Mouse (Mus musculus): ENCODE measurements at regions not wholly inside any gene's neighbourhood (a gene's known extent, or its start where the extent isn't known, plus 50 kb on each side); places are given as distances from the start of the nearest gene placed in this dataset.

GRCm38 (mm10) chr16:64068787-64069673 is 205.1 kb upstream of the Epha3 start:
- no peaks in the 10 kb centered on the region for H3K4me1 ChIP-seq (ENCODE audit: control insufficient read depth, insufficient read depth, low read length)
- no peaks in the 10 kb centered on the region for H3K36me3 ChIP-seq (ENCODE audit: control insufficient read depth, insufficient read depth, low read length)
- peak; percentile 78 for ATAC-seq (ENCODE audit: low read depth)
- H3K27ac ChIP-seq (ENCODE audit: low read depth, low read length): no peak overlapping the region
- peak overlapping the region; percentile 3; the same call in 1 of the 2 replicates for H3K4me2 ChIP-seq (ENCODE audit: low read depth, low read length)
- no peaks in the 10 kb centered on the region for H3K9me3 ChIP-seq (ENCODE audit: control insufficient read depth, low read length)
- no peak overlapping the region for H3K4me3 ChIP-seq (ENCODE audit: low read depth, low read length)
- WGBS: 12% methylated on average over 13 of the region's 13 CpGs
- H3K27me3 ChIP-seq (ENCODE audit: control insufficient read depth, insufficient read depth, low read length): no peaks in the 10 kb centered on the region
- no peak overlapping the region for H3K9ac ChIP-seq (replicated peaks; ENCODE audit: low read depth, low read length)

DNA sequence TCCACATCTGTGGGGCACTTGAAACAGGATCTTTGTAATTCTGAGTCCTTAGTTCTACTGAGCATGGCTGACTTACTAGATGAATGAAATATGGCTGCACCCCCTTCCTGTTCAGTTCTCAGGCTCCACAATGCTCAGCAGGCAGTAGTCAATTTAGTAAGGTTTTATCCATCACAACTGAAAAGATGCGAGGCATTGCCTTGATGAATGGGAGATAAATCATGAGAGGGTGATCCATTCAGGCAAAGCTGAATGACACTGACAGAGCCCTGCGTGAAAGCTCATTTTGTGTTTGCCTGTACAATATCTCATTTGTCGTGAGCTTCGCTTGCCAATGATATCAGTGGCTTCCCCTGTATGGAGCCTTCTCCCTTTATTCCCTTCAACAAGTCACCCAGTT is 198.6 kb upstream of the Epha3 start:
- ATAC-seq (ENCODE audit: low read depth): no peak
- Histone ChIP-seq H3K9me3 (ENCODE audit: control insufficient read depth, low read length) (no peaks in the 10 kb centered on the region), H3K36me3 (ENCODE audit: control insufficient read depth, insufficient read depth, low read length) (no peaks in the 10 kb centered on the region), H3K27me3 (ENCODE audit: control insufficient read depth, insufficient read depth, low read length) (no peaks in the 10 kb centered on the region), H3K4me2 (ENCODE audit: low read depth, low read length) (no peak overlapping the region), H3K4me3 (ENCODE audit: low read depth, low read length) (no peak overlapping the region), H3K27ac (ENCODE audit: low read depth, low read length) (no peak overlapping the region), H3K4me1 (ENCODE audit: control insufficient read depth, insufficient read depth, low read length) (no peaks in the 10 kb centered on the region), H3K9ac (replicated peaks; ENCODE audit: low read depth, low read length) (no peak overlapping the region)
- 15% methylated on average over 4 of the region's 4 CpGs for WGBS

- Histone ChIP-seq H3K27ac (ENCODE audit: low read depth, low read length) (no peak overlapping the region), H3K9me3 (ENCODE audit: control insufficient read depth, low read length) (no peaks in the 10 kb centered on the region), H3K4me1 (ENCODE audit: control insufficient read depth, insufficient read depth, low read length) (no peaks in the 10 kb centered on the region), H3K27me3 (ENCODE audit: control insufficient read depth, insufficient read depth, low read length) (no peaks in the 10 kb centered on the region), H3K9ac (replicated peaks; ENCODE audit: low read depth, low read length) (no peak overlapping the region), H3K4me3 (ENCODE audit: low read depth, low read length) (no peak overlapping the region), H3K36me3 (ENCODE audit: control insufficient read depth, insufficient read depth, low read length) (no peaks in the 10 kb centered on the region), H3K4me2 (ENCODE audit: low read depth, low read length) (no peak overlapping the region)
- ATAC-seq (ENCODE audit: low read depth): no peak
- 64% methylated on average over 8 of the region's 8 CpGs for WGBS
Measured at GRCm38 (mm10) chr16:64058712-64059111, 194.7 kb upstream of the Epha3 start.

GRCm38 (mm10) chr16:64054346-64054745 is 190.4 kb upstream of the Epha3 start:
- WGBS: 70% methylated on average over 1 of the region's 1 CpGs
- Histone ChIP-seq H3K4me3 (ENCODE audit: low read depth, low read length) (no peak overlapping the region), H3K27me3 (ENCODE audit: control insufficient read depth, insufficient read depth, low read length) (no peaks in the 10 kb centered on the region), H3K27ac (ENCODE audit: low read depth, low read length) (no peak overlapping the region), H3K4me2 (ENCODE audit: low read depth, low read length) (no peak overlapping the region), H3K36me3 (ENCODE audit: control insufficient read depth, insufficient read depth, low read length) (no peaks in the 10 kb centered on the region), H3K4me1 (ENCODE audit: control insufficient read depth, insufficient read depth, low read length) (no peaks in the 10 kb centered on the region), H3K9me3 (ENCODE audit: control insufficient read depth, low read length) (no peaks in the 10 kb centered on the region), H3K9ac (replicated peaks; ENCODE audit: low read depth, low read length) (no peak overlapping the region)
- no peak for ATAC-seq (ENCODE audit: low read depth)

DNA sequence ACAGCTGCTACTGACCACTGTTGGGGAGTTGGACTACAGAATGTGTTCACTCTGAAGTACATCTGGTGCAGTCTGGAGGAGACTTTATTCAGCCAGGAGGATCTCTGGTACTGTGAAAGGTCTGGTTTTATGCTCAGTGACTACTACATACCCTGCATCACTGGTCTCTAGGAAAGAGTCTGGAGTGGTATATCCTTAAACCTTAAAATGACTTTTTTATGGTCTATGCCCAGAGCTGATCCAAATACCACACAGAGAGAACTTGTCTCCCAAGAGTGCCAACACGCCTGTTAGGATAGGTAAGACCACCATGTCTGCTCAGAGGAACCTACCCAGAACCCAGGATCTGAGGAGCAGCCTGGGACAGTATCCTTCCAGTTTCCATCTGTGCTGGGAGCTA is 184.1 kb upstream of the Epha3 start:
- H3K36me3 ChIP-seq (ENCODE audit: control insufficient read depth, insufficient read depth, low read length): no peaks in the 10 kb centered on the region
- no peak for ATAC-seq (ENCODE audit: low read depth)
- H3K9me3 ChIP-seq (ENCODE audit: control insufficient read depth, low read length): no peaks in the 10 kb centered on the region
- no peak overlapping the region for H3K27ac ChIP-seq (ENCODE audit: low read depth, low read length)
- no peak overlapping the region for H3K9ac ChIP-seq (replicated peaks; ENCODE audit: low read depth, low read length)
- 76% methylated on average over 1 of the region's 1 CpGs for WGBS
- H3K4me1 ChIP-seq (ENCODE audit: control insufficient read depth, insufficient read depth, low read length): no peaks in the 10 kb centered on the region
- H3K4me2 ChIP-seq (ENCODE audit: low read depth, low read length): no peak overlapping the region
- no peak overlapping the region for H3K4me3 ChIP-seq (ENCODE audit: low read depth, low read length)
- no peaks in the 10 kb centered on the region for H3K27me3 ChIP-seq (ENCODE audit: control insufficient read depth, insufficient read depth, low read length)

GRCm38 (mm10) chr16:64033049-64033448 is 169.1 kb upstream of the Epha3 start:
- no peak for ATAC-seq (ENCODE audit: low read depth)
- Histone ChIP-seq H3K27me3 (ENCODE audit: control insufficient read depth, insufficient read depth, low read length) (no peaks in the 10 kb centered on the region), H3K9me3 (ENCODE audit: control insufficient read depth, low read length) (no peaks in the 10 kb centered on the region), H3K27ac (ENCODE audit: low read depth, low read length) (no peak overlapping the region), H3K36me3 (ENCODE audit: control insufficient read depth, insufficient read depth, low read length) (no peaks in the 10 kb centered on the region), H3K4me2 (ENCODE audit: low read depth, low read length) (no peak overlapping the region), H3K4me1 (ENCODE audit: control insufficient read depth, insufficient read depth, low read length) (no peaks in the 10 kb centered on the region), H3K4me3 (ENCODE audit: low read depth, low read length) (no peak overlapping the region), H3K9ac (replicated peaks; ENCODE audit: low read depth, low read length) (no peak overlapping the region)
- WGBS: 71% methylated on average over 10 of the region's 10 CpGs

DNA sequence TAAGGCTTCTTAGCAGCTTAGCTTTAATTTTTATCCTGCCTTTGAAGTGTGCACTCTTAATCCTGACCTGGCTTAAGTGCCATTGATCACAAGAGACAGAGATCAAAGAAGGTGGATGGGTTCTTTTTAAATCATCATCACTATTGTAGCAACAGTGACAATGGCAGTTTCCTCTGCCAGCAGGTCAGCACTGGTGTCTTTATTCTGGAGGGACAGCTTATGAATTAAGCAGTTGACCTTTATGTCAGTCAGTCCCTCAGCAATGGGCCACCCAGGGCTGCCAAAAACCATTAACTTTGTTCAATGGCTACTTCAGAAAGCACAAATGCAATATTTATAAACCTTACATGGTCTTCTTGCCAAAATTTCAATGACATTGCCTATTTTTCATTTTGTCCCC is 160.0 kb upstream of the Epha3 start:
- H3K4me3 ChIP-seq (ENCODE audit: low read depth, low read length): no peak overlapping the region
- no peak for ATAC-seq (ENCODE audit: low read depth)
- H3K4me2 ChIP-seq (ENCODE audit: low read depth, low read length): no peak overlapping the region
- H3K27ac ChIP-seq (ENCODE audit: low read depth, low read length): no peak overlapping the region
- no peaks in the 10 kb centered on the region for H3K4me1 ChIP-seq (ENCODE audit: control insufficient read depth, insufficient read depth, low read length)
- no peaks in the 10 kb centered on the region for H3K27me3 ChIP-seq (ENCODE audit: control insufficient read depth, insufficient read depth, low read length)
- H3K9ac ChIP-seq (replicated peaks; ENCODE audit: low read depth, low read length): no peak overlapping the region
- no peaks in the 10 kb centered on the region for H3K36me3 ChIP-seq (ENCODE audit: control insufficient read depth, insufficient read depth, low read length)
- H3K9me3 ChIP-seq (ENCODE audit: control insufficient read depth, low read length): no peaks in the 10 kb centered on the region

DNA sequence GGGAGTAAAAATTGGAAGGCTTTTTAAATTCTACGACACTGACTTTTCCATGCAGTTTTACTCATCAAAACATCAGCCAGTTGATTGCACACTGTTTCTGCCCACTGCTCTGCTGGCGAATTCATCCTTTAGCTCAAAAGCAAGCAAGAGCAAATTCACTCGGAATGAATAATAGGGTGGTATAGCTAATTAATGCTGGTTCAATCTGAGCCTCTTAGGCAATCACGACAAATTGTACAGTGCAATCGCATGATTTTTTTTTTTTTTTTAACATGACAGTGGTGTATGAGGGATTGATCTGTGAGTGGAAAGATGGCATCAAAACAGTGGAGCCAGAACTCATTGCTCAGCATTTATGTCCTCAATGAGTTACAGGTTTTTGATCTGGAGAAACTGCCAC is 136.9 kb upstream of the Epha3 start:
- Histone ChIP-seq H3K9ac (replicated peaks; ENCODE audit: low read depth, low read length) (no peak overlapping the region), H3K4me3 (ENCODE audit: low read depth, low read length) (no peak overlapping the region), H3K27ac (ENCODE audit: low read depth, low read length) (no peak overlapping the region), H3K4me2 (ENCODE audit: low read depth, low read length) (no peak overlapping the region), H3K27me3 (ENCODE audit: control insufficient read depth, insufficient read depth, low read length) (no peaks in the 10 kb centered on the region), H3K4me1 (ENCODE audit: control insufficient read depth, insufficient read depth, low read length) (no peaks in the 10 kb centered on the region), H3K9me3 (ENCODE audit: control insufficient read depth, low read length) (no peaks in the 10 kb centered on the region), H3K36me3 (ENCODE audit: control insufficient read depth, insufficient read depth, low read length) (no peaks in the 10 kb centered on the region)
- WGBS: 72% methylated on average over 5 of the region's 5 CpGs
- ATAC-seq (ENCODE audit: low read depth): no peak

DNA sequence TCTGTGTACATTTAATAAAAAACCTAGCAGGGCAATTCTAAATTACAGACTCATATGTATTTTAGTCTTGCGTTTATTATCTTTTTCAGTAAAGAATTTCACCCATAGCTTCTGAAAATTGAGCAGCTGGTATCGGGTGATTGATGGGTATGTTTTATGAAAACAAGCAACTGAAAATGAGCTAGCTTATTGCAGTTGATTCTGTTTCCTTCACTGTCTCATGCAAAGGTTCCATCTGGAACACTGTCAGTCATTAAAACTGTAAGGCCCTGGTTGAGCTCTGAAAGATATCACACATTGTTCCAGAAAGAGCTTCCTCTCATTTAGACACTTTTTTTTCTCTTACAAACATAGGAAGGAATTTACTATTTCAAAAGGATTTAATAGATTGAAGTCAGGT is 103.4 kb upstream of the Epha3 start:
- Histone ChIP-seq H3K4me3 (ENCODE audit: low read depth, low read length) (no peak overlapping the region), H3K27ac (ENCODE audit: low read depth, low read length) (no peak overlapping the region), H3K9me3 (ENCODE audit: control insufficient read depth, low read length) (no peaks in the 10 kb centered on the region), H3K4me1 (ENCODE audit: control insufficient read depth, insufficient read depth, low read length) (no peaks in the 10 kb centered on the region), H3K4me2 (ENCODE audit: low read depth, low read length) (no peak overlapping the region), H3K27me3 (ENCODE audit: control insufficient read depth, insufficient read depth, low read length) (no peaks in the 10 kb centered on the region), H3K9ac (replicated peaks; ENCODE audit: low read depth, low read length) (no peak overlapping the region), H3K36me3 (ENCODE audit: control insufficient read depth, insufficient read depth, low read length) (no peaks in the 10 kb centered on the region)
- 80% methylated on average over 2 of the region's 2 CpGs for WGBS
- ATAC-seq (ENCODE audit: low read depth): no peak

All from neural tube, embryonic 14.5 days (tissue).